Mouse (Mus musculus): ENCODE results near the gene Cpne8.

Gene Cpne8

GRCm38 (mm10) chr15:90610767-90611166 is 68.5 kb downstream of the Cpne8 start:
- WGBS: 91% methylated on average over 4 of the region's 4 CpGs

DNA sequence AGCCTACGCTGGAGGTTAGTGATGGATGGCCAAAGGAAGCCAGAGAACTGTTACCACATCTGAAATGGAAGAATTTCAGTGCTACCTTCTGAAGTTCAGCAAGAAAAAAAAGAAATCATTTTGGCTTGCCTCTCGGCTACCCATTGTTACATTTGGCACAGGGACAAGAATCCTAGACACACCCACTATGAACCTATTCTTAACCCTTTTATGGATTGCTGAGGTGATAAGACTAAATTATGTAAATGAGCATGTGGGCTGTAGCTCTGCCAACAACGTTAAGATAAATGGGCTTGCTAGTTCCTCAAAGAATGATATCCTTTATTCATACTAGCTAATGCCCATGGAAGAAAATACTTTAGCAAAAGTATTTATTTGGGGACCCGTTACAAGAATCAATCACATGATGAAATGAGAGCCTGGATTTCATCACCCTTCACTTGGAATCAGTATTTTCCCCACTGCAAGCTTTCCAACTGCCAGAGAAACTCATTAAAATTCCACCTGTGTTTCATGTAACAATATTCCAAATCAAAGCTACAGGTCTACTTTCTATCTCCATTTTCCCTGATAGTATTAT is 69.3 kb downstream of the Cpne8 start:
- 46% methylated on average over 4 of the region's 4 CpGs for WGBS

DNA sequence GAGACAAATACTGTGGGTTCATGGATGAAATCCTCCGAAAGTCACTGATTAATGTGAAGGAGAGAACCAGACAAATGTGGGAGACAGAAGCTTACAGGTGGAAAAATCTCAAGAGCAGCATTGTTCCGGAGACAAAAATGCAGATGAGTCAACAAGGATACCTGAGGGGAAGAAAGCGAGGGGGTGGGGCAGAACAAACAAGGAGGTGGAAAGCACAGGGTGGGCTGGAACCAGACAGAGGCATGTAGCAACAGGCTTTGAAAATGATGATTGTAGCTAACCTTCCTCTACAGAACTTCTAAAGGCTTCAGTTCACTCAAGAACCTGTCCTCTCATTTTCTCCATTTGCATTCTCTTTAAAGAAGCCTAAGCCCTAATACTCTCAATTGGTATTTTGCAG is 70.9 kb downstream of the Cpne8 start:
- 85% methylated on average over 3 of the region's 3 CpGs for whole genome bisulfite sequencing

- 73% methylated on average over 3 of the region's 3 CpGs for WGBS
Observed at GRCm38 (mm10) chr15:90607181-90607580, 72.1 kb downstream of the Cpne8 start.

DNA sequence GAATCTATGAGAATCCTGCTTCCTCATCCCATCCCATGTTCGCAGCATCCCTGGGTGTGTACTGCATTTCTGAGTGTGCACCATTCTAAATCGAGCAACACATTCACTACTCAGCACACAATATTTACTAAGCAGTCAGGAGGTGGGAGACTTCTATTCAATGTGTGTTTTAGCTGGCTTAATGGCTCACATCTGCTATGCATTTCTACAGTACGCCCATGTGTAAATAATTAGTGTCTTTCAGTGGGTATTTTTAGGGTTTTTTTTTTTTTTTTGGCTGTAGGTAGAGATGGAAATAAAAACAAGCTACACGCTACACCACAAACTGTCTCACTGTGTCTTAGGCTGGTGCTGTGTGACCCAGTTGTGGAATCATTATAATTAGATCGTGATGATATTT is 75.6 kb downstream of the Cpne8 start:
- 43% methylated on average over 5 of the region's 5 CpGs for WGBS

- WGBS: 58% methylated on average over 6 of the region's 6 CpGs
Observed at GRCm38 (mm10) chr15:90597715-90598497, 81.3 kb downstream of the Cpne8 start.

GRCm38 (mm10) chr15:90595592-90595991 is 83.6 kb downstream of the Cpne8 start:
- WGBS: 85% methylated on average over 2 of the region's 2 CpGs

- 85% methylated on average over 7 of the region's 7 CpGs for WGBS
Observed at GRCm38 (mm10) chr15:90589587-90589986, 89.6 kb downstream of the Cpne8 start.

DNA sequence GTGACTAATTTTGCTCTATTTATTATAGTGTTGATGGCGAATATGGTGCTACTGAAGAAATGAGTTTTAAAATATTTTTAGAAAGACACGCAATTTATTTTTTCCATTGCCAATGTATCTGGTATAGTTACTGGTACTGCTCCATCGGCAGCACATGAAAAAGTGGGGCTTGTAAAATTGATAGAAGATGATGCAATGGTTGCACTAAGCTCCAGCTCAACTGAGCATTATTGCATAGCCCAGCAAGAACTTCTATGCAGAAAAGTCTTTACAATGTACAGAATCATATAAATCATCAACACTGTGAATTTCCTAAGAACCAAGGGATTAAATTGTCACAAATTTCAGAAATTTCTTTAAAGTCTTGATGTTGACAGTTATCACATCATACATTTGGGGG is 101.8 kb downstream of the Cpne8 start:
- 88% methylated on average over 3 of the region's 3 CpGs for WGBS

DNA sequence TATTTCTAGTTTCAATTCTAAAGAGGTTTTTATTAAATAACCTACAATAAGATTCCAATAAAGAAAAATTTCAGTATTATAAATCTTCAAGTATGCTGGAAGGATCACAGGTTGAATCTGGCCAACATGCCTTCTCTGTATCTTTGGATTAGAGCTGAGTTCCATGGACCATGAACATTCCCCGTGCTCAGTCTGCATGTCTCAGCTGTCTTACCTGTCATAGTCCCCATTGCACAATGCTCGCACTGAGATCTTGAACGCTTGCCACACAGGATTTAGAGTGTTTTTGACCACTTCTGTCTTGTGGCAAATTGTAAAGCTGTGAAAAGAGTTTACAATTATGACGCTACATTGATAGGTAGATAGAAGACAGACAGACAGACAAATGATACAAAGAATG is 110.0 kb downstream of the Cpne8 start:
- WGBS: 91% methylated on average over 4 of the region's 4 CpGs

DNA sequence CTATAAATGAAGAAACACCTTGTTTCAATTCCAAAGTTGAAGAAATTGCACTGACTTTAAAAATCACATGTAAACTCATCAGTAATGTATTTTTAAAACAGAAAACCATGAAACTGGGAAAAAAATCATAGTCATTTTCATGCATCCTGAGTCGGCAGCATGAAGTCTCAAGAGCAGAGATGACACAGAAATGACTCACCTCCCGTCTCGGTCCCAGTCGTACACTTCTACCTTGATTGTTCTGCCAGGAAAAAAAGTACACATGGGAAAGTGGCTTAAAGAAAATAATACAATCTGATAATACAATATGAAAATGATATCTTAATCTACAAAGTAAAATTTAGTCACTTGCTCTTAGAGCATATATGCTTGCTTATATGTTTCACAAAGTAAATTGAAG is 111.2 kb downstream of the Cpne8 start:
- WGBS: 46% methylated on average over 4 of the region's 4 CpGs

GRCm38 (mm10) chr15:90563996-90564395 is 115.2 kb downstream of the Cpne8 start:
- WGBS: 85% methylated on average over 3 of the region's 3 CpGs

DNA sequence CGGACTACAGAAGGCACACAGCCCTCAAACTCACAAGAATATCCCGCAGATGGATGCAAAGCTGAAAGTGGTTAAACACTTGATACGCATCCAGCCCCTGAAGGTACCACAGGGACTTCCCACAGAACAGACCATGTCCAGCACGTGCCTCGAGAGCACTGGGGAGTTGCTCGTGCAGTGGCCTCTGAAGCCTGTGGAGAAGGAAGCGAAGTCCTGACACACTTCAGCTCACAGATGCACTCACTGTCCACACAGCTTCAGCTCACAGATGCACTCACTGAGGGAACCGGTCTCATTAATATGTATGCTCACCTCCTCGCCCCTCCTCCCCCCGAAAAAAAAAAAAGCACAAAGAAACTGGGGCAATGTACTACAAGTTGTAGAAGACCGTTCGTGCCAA is 117.6 kb downstream of the Cpne8 start:
- 50% methylated on average over 12 of the region's 12 CpGs for WGBS

GRCm38 (mm10) chr15:90548589-90548988 is 130.6 kb downstream of the Cpne8 start:
- 97% methylated on average over 7 of the region's 7 CpGs for WGBS

DNA sequence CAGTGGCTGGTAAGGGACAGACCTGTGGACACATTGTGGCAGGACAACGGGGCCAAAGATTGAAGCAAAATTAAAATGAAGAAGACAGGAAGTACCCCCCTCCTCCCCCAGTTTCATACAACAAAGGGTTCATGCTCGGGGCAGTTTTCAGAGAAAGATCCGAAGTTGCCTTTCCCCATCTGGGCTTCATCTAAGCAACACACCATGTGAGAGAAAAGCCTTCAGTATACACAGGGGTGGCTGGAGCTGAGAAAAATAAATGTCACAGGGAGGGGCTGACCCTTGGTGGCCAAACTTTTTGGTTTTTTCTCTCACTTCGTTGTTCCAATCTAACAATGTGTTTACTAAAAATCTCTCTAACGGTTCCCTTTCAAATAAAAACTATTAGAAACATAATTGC is 135.8 kb downstream of the Cpne8 start:
- 78% methylated on average over 5 of the region's 5 CpGs for WGBS

DNA sequence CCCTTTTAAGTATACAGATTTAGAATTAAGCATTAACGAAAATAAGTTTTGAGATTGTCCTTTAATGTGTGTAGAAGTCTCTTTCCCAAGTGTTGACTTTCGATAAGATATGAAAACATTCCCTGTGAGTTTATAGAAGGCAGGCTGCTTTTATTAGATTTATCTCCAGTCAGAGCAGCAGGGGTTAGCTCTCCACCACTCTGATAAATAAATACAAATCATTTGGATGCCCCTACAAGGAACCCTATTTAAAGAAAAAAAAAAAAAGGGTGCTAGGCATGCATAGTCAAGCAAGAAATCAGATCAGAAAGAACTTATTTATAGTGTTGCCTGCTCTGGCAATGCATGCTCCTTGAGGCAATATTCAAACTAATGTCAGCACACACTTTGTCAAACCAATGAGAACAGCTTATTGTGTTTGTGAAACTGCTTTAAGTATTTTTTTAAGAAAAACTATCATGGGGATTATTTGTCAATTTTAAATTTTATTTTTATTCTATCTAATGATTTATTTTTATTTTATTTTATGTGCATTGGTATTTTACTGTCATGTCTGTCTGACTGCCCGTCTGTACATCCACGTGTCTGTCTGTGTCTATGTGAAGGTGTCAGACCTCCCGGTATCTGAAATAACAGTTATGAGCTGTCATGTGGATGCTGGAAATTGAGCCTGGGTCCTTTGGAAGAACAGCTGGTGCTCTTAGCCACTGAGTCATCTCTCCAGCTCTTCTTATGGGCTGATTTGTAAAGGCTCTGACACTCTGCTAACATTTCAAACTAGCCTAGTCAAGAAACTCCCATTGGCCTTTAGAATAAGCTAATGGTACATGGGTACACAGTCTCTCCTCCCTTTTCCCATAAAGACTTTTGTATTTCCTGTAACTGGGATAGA is 142.7 kb downstream of the Cpne8 start:
- 84% methylated on average over 5 of the region's 5 CpGs for WGBS

GRCm38 (mm10) chr15:90535730-90536129 is 143.5 kb downstream of the Cpne8 start:
- 54% methylated on average over 7 of the region's 7 CpGs for WGBS

DNA sequence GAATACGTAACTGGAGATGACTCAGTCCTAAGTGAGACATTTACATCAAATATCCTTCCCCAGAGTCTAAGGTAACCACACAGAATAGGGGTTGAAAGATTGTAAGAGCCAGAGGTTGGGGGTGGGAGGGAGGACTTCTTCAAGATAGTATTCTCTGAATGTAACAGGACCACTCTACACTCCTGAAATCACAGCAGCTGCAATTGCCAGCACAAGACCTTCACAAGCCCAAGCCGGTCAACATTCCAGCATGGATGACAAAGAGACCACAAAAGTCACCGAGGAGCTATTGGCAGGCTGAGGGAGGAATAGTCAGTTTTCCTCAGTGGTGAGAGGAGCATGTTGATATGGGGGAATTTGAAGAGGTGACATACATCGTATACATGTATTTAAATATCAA is 166.5 kb downstream of the Cpne8 start:
- WGBS: 95% methylated on average over 4 of the region's 4 CpGs

- 79% methylated on average over 3 of the region's 3 CpGs for WGBS
Observed at GRCm38 (mm10) chr15:90497080-90497479, 182.2 kb downstream of the Cpne8 start.

DNA sequence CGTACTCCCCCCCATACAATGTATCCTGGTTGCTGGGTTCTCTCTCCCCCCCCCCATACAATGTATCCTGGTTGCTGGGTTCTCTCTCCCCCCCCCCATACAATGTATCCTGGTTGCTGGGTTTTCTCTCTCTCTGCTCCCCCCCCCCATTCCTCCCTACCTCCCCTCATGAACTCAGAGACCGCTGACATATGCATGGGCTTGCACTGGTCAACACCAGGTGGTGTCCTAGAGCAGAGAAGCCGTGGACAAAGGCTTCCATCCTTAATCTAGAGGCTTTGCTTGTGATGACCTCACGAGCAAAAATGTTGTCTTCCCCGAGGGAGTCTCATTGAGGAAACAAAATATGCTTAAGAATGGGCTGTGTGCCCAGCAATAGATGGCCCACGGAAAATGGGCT is 187.7 kb downstream of the Cpne8 start:
- 67% methylated on average over 6 of the region's 6 CpGs for WGBS

DNA sequence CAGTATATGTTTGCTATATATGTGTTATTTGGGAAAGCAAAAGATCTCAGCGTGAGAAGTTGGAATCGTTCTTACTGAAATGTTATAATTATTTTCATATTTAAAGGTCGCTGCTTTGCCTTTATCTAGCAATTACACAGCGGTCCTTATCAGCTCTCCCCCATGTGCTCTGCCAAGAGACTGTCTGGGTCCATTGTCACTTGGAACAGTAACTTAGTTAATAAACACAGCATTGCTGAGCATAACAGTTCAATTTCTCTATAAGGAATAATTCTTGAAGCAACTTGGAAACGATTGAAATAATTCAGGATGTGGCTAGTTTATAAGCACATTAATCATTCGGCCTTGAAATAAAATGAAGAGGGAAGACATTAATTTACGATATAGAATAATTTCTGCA is 189.0 kb downstream of the Cpne8 start:
- WGBS: 90% methylated on average over 7 of the region's 7 CpGs

DNA sequence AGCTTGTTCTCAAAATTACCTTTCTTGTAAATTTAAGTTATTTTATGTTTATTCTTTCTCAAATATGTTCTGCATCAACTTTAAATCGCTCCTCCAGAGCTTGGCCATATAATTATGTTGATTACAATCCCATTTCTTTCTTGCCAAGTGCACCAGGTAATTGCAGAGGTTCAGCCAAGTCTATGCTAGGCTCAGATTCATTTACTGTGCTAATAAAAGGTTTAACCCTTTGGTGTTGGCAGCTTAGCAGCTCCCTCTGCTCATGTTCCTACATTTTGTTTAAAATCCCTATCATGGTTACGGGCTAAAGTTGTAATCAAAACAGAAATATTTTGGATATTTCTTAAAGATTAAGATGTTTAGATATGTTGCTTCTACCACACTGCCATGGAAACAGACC is 216.0 kb downstream of the Cpne8 start:
- WGBS: 74% methylated on average over 2 of the region's 2 CpGs

DNA sequence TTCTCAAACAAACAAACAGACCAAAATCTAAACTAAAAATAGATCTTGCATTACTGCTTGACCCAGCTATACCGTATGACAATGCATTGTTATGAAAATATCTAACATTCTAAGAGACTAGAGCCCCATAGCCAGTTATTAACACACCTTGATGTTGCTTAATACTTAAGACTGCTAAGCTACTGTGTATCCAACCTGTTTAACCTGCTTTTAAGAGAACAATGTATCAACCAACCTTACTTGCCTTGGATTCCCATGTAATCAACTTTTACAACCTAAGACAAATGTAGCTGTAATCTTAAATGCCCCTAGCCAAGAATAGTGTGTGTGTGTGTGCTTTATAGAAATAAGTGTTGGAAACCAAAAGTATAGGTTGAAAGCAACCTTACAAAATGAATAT is 233.2 kb downstream of the Cpne8 start:
- 71% methylated on average over 1 of the region's 1 CpGs for WGBS
